Mouse (Mus musculus) urinary bladder, postnatal 10 days (tissue): ENCODE measurements around the gene Zfp59.
"Not testable (repeated sequence)": the region's sequence is repeated elsewhere in the genome, so short reads cannot be mapped to it uniquely, and the experiment has no call there.

Experiments used
- DNase-seq: peaks from one replicate; pipeline ENCODE4 v3.0.0; 2022; ENCODE audit warnings: low spot score

Gene Zfp59

GRCm38 (mm10) chr7:27862578-27862977, 24.2 kb downstream of the Zfp59 start:
- not testable (repeated sequence) for DNase-seq

GRCm38 (mm10) chr7:27881721-27882120, 43.3 kb downstream of the Zfp59 start:
- no peak for DNase-seq

DNA sequence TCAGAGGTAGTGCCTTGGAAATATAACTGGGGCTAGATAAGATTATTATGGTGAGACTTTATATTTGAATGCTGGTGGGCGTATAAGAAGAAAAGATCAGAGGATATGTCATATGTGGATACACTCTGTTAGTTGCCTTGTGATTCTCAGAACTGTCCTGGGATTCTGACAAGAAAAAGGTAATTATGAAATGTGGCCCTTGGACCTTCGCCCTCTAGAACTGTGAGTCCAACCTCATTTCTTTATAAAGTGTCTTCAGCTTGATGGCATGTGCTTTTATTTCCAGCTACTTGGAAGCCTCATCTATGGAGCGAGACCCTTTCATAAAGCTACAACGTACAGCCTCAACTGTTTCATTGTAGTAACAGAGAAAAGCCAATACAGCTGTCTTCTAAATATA, 62.2 kb downstream of the Zfp59 start:
- DNase-seq, result no peak

DNA sequence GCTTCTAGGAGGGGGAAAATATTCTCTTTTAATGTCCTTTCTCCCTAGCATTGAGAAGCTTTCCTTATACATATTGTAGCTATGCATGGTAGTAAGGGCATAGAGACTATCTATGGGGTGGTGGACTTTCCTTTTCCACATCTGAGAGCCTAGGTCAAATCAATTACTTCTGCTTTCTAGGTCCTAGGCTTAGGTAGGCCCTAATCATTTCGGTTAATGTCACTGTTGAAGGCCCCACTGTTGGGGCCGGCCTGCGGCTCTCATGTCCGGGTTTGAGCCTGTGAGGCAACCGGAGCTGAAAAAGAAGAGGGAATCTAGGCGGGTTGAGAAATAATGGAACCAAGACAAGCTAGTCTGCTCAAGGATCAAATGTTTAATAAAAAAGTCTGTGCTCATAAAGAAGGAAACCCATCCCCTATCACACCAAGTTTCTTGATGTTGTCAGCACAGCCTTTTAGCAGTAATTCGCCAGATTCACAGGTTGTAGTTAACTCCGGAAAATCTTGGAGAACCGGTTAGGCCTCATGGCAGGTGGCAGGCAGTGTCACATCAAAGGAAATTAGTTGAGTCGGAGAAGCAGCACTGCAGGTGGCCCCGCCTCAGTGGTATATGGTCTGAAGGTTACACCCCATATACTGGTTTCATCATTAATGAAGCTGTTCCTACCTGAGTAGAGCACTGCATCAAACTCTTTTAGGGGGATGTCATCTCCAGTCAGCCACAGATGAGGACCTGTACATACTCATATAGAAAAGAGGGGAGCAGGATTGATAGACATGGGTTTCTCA, 66.8 kb downstream of the Zfp59 start:
- DNase-seq, result no peak
